Mouse (Mus musculus): ENCODE measurements around the gene AW209491. TPM values are rescaled to one million over a fixed set of nuclear protein-coding genes. Genes with fewer than 3 reads are reported as not detected.

The AW209491 gene
- 3.1 and 4.8 TPM in 2 replicates for polyA plus RNA-seq (2012; rRNA removed)

GRCm38 (mm10) chr13:14629726-14630641 lies at the start of gene AW209491:
Gene AW209491 (plus strand): TSS chr13:14630154.
- WGBS = under 1% methylated on average over 29 of the region's 29 CpGs
- TF ChIP-seq CTCF (IDR thresholded peaks at IDR 0.05; ENCODE audit: insufficient read depth, low read length) = no peak
- peak; percentile 87; the same call in 1 of the 2 replicates for TF ChIP-seq POLR2A (IDR thresholded peaks at IDR 0.05; ENCODE audit: borderline replicate concordance, extremely low read depth, low read depth, low read length)
- peak; percentile 95 for DNase-seq

GRCm38 (mm10) chr13:14580392-14580791 lies 49.6 kb upstream of the AW209491 start:
- no peak for DNase-seq
- Histone ChIP-seq H3K4me3 (replicated peaks; ENCODE audit: extremely low read depth, low read depth, low read length) (no peak overlapping the region), H3K4me1 (ENCODE audit: control insufficient read depth, insufficient read depth, low read length) (no peaks in the 10 kb centered on the region)
- WGBS = 65% methylated on average over 3 of the region's 3 CpGs
- TF ChIP-seq CTCF (IDR thresholded peaks at IDR 0.05; ENCODE audit: insufficient read depth, low read length) (no peak), POLR2A (IDR thresholded peaks at IDR 0.05; ENCODE audit: borderline replicate concordance, extremely low read depth, low read depth, low read length) (no peak)

More at GRCm38 (mm10) chr13:14629726-14630641, at the start of gene AW209491:
- peak within 1 kb of the TSS; percentile 89 for H3K4me3 ChIP-seq (replicated peaks; ENCODE audit: extremely low read depth, low read depth, low read length)
- H3K4me1 ChIP-seq (ENCODE audit: control insufficient read depth, insufficient read depth, low read length) = peaks cover 4% of the 10 kb centered on the region

- no peaks in the 10 kb centered on the region for H3K4me1 ChIP-seq (ENCODE audit: control insufficient read depth, insufficient read depth, low read length)
- no peak for TF ChIP-seq CTCF (IDR thresholded peaks at IDR 0.05; ENCODE audit: insufficient read depth, low read length)
- TF ChIP-seq POLR2A (IDR thresholded peaks at IDR 0.05; ENCODE audit: borderline replicate concordance, extremely low read depth, low read depth, low read length) = no peak
- WGBS = 93% methylated on average over 2 of the region's 2 CpGs
- DNase-seq = no peak
- no peak overlapping the region for H3K4me3 ChIP-seq (replicated peaks; ENCODE audit: extremely low read depth, low read depth, low read length)
Measured at GRCm38 (mm10) chr13:14602744-14603143, 27.2 kb upstream of the AW209491 start.

- Histone ChIP-seq H3K4me3 (replicated peaks; ENCODE audit: extremely low read depth, low read depth, low read length) (no peak overlapping the region), H3K4me1 (ENCODE audit: control insufficient read depth, insufficient read depth, low read length) (no peaks in the 10 kb centered on the region)
- DNase-seq = no peak
- TF ChIP-seq POLR2A (IDR thresholded peaks at IDR 0.05; ENCODE audit: borderline replicate concordance, extremely low read depth, low read depth, low read length) (no peak), CTCF (IDR thresholded peaks at IDR 0.05; ENCODE audit: insufficient read depth, low read length) (no peak)
Measured at GRCm38 (mm10) chr13:14607616-14608015, 22.3 kb upstream of the AW209491 start.

- no peak for DNase-seq
- TF ChIP-seq POLR2A (IDR thresholded peaks at IDR 0.05; ENCODE audit: borderline replicate concordance, extremely low read depth, low read depth, low read length) (no peak), CTCF (IDR thresholded peaks at IDR 0.05; ENCODE audit: insufficient read depth, low read length) (no peak)
- 5% methylated on average over 10 of the region's 10 CpGs for WGBS
- peak overlapping the region; percentile 99 for H3K4me3 ChIP-seq (replicated peaks; ENCODE audit: extremely low read depth, low read depth, low read length)
- H3K4me1 ChIP-seq (ENCODE audit: control insufficient read depth, insufficient read depth, low read length) = no peaks in the 10 kb centered on the region; the same call in 1 of the 2 replicates
Measured at GRCm38 (mm10) chr13:14612463-14612862, 17.5 kb upstream of the AW209491 start.

- DNase-seq = peak; percentile 97
- peak; percentile 82 for TF ChIP-seq POLR2A (IDR thresholded peaks at IDR 0.05; ENCODE audit: borderline replicate concordance, extremely low read depth, low read depth, low read length)
- no peak for TF ChIP-seq CTCF (IDR thresholded peaks at IDR 0.05; ENCODE audit: insufficient read depth, low read length)
- 0% methylated on average over 42 of the region's 42 CpGs for WGBS
Measured at GRCm38 (mm10) chr13:14612926-14613529, 16.9 kb upstream of the AW209491 start, which contains the start of the genes Mrpl32 and Psma2. Gene Mrpl32 (minus strand): TSS chr13:14613165. Gene Psma2 (plus strand): TSS chr13:14613240.

GRCm38 (mm10) chr13:14613553-14613952 lies 16.4 kb upstream of the AW209491 start:
- no peak for DNase-seq
- H3K4me1 ChIP-seq (ENCODE audit: control insufficient read depth, insufficient read depth, low read length) = no peaks in the 10 kb centered on the region; the same call in 1 of the 2 replicates
- peak overlapping the region; percentile 100 for H3K4me3 ChIP-seq (replicated peaks; ENCODE audit: extremely low read depth, low read depth, low read length)
- 0% methylated on average over 9 of the region's 9 CpGs for WGBS
- TF ChIP-seq CTCF (IDR thresholded peaks at IDR 0.05; ENCODE audit: insufficient read depth, low read length) = no peak
- TF ChIP-seq POLR2A (IDR thresholded peaks at IDR 0.05; ENCODE audit: borderline replicate concordance, extremely low read depth, low read depth, low read length) = no peak

More at GRCm38 (mm10) chr13:14612926-14613529, 16.9 kb upstream of the AW209491 start, which contains the start of the genes Mrpl32 and Psma2:
- Histone ChIP-seq H3K4me1 (ENCODE audit: control insufficient read depth, insufficient read depth, low read length) (no peaks in the 10 kb centered on the region; the same call in 1 of the 2 replicates), H3K4me3 (replicated peaks; ENCODE audit: extremely low read depth, low read depth, low read length) (peak within 1 kb of the TSS; percentile 100)

- no peaks in the 10 kb centered on the region; the same call in 1 of the 2 replicates for H3K4me1 ChIP-seq (ENCODE audit: control insufficient read depth, insufficient read depth, low read length)
- DNase-seq = peak; percentile 64
- 18% methylated on average over 2 of the region's 2 CpGs for WGBS
- TF ChIP-seq POLR2A (IDR thresholded peaks at IDR 0.05; ENCODE audit: borderline replicate concordance, extremely low read depth, low read depth, low read length) = no peak
- TF ChIP-seq CTCF (IDR thresholded peaks at IDR 0.05; ENCODE audit: insufficient read depth, low read length) = peak; percentile 63
- no peak overlapping the region for H3K4me3 ChIP-seq (replicated peaks; ENCODE audit: extremely low read depth, low read depth, low read length)
Measured at GRCm38 (mm10) chr13:14618724-14619123, 11.2 kb upstream of the AW209491 start.

GRCm38 (mm10) chr13:14639998-14640397 lies 10.0 kb downstream of the AW209491 start:
- DNase-seq = no peak
- 31% methylated on average over 1 of the region's 1 CpGs for WGBS

More at GRCm38 (mm10) chr13:14639998-14640397, 10.0 kb downstream of the AW209491 start:
- Histone ChIP-seq H3K4me3 (replicated peaks; ENCODE audit: extremely low read depth, low read depth, low read length) (no peak overlapping the region), H3K4me1 (ENCODE audit: control insufficient read depth, insufficient read depth, low read length) (no peaks in the 10 kb centered on the region)
- TF ChIP-seq CTCF (IDR thresholded peaks at IDR 0.05; ENCODE audit: insufficient read depth, low read length) = no peak
- no peak for TF ChIP-seq POLR2A (IDR thresholded peaks at IDR 0.05; ENCODE audit: borderline replicate concordance, extremely low read depth, low read depth, low read length)

Data from lung, adult 2 months (tissue).